Mouse (Mus musculus) liver, embryonic 15.5 days (tissue): ENCODE results near the gene Gps2. TPM values are rescaled to one million over a fixed set of nuclear protein-coding genes. Genes with fewer than 3 reads are reported as not detected.

Experiments
- ATAC-seq: fragments of 200-750 bp; cut with Nextera tagmentation; 2 replicates; pipeline ENCODE4 v1.8.0; 2017; ENCODE audit warnings: moderate number of reproducible peaks, mild to moderate bottlenecking, moderate library complexity; ENCODE audit not compliant: insufficient read depth
- H3K27ac ChIP-seq: fragments of 300-500 bp; sonication (generic); replicated peaks from 2 replicates; pipeline ENCODE4 v1.5.1; 2015; ENCODE audit warnings: mild to moderate bottlenecking, inconsistent platforms
- H3K27me3 ChIP-seq: fragments of 300-500 bp; sonication (generic); 2 replicates; pipeline ENCODE4 v1.6.1; 2015; ENCODE audit warnings: mild to moderate bottlenecking, inconsistent platforms
- H3K36me3 ChIP-seq: fragments of 300-500 bp; sonication (generic); replicated peaks from 2 replicates; pipeline ENCODE4 v1.6.1; 2015; ENCODE audit warnings: moderate library complexity, mild to moderate bottlenecking, inconsistent platforms
- H3K4me1 ChIP-seq: fragments of 300-500 bp; sonication (generic); replicated peaks from 2 replicates; pipeline ENCODE4 v1.6.1; 2015; ENCODE audit warnings: inconsistent platforms
- H3K4me2 ChIP-seq: fragments of 300-500 bp; sonication (generic); 2 replicates; pipeline ENCODE4 v1.6.1; 2015; ENCODE audit warnings: moderate library complexity, mild to moderate bottlenecking, inconsistent platforms
- H3K4me3 ChIP-seq: fragments of 300-500 bp; sonication (generic); replicated peaks from 2 replicates; pipeline ENCODE4 v1.5.1; 2015; ENCODE audit warnings: mild to moderate bottlenecking, inconsistent platforms
- H3K9ac ChIP-seq: fragments of 300-500 bp; sonication (generic); 2 replicates; pipeline ENCODE4 v1.6.1; 2015; ENCODE audit warnings: moderate library complexity, mild to moderate bottlenecking, inconsistent platforms
- H3K9me3 ChIP-seq: fragments of 300-500 bp; sonication (generic); replicated peaks from 2 replicates; pipeline ENCODE4 v1.6.1; 2016; ENCODE audit warnings: inconsistent platforms
- WGBS: fragments of 180-500 bp; shearing (Covaris S2); methylation state at CpG from one replicate; pipeline ENCODE4 v1.1.7; 2015; ENCODE audit warnings: mixed read lengths; ENCODE audit not compliant: insufficient replicate concordance; 5-methylcytosine and 5-hydroxymethylcytosine counted together
- polyA plus RNA-seq: library from polyadenylated mRNA; unstranded; fragments of >200 nt; fragmentation: Nextera tagmentation; extraction: Ambion mirVana; gene quantifications from 2 replicates; pipeline ENCODE4 v1.2.1, GENCODE M21; 2015

Gps2 gene
- polyA plus RNA-seq, 1 experiment from 2014 or later = 90.6 TPM

GRCm38 (mm10) chr11:69886907-69887635 is 26.6 kb upstream of the Gps2 start:
- Histone ChIP-seq H3K9ac (peak overlapping the region; percentile 2), H3K36me3 (0 out of 2 replicates have a peak, but pooled peaks cover 7% of the 10 kb centered on the region), H3K9me3 (no peaks in the 10 kb centered on the region), H3K4me2 (peak overlapping the region; percentile 48), H3K4me3 (no peak overlapping the region), H3K27ac (peak overlapping the region; percentile 69), H3K4me1 (peaks cover 66% of the 10 kb centered on the region), H3K27me3 (no peaks in the 10 kb centered on the region)
- 18% methylated on average over 8 of the region's 8 CpGs for WGBS
- ATAC-seq = peak; percentile 84

- Histone ChIP-seq H3K9me3 (no peaks in the 10 kb centered on the region), H3K27ac (no peak overlapping the region), H3K4me2 (no peak overlapping the region), H3K36me3 (no peaks in the 10 kb centered on the region), H3K4me1 (peaks cover 47% of the 10 kb centered on the region), H3K4me3 (no peak overlapping the region), H3K27me3 (no peaks in the 10 kb centered on the region), H3K9ac (no peak overlapping the region)
- ATAC-seq = no peak
- 36% methylated on average over 4 of the region's 4 CpGs for WGBS
Measured at GRCm38 (mm10) chr11:69891482-69891881, 22.2 kb upstream of the Gps2 start.

DNA sequence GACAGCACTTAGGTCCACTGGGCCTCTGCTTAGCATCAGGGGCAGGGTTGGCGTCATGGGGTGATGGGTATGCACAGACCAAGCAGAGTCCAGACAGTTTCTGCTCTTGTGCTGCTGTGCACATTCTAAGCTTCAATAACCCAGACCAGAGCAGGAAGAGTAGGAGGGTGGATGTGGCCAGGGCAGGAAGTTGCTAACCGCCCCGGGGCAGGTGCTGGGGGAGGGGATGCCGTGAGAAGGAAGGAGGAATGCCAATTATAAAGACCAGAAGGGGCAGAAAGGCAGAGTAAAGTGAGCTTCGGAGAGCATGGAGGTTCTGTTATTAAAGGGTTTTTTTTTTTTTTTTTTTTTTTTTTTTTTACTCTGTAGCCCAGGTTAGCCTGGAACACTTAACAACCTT is 19.0 kb upstream of the Gps2 start:
- Histone ChIP-seq H3K4me3 (0 out of 2 replicates have a peak overlapping the region, but pooled peaks have one; percentile 17), H3K27ac (peak overlapping the region; percentile 66), H3K4me1 (peaks cover 36% of the 10 kb centered on the region), H3K4me2 (no peak overlapping the region), H3K27me3 (peaks cover 18% of the 10 kb centered on the region), H3K9me3 (no peaks in the 10 kb centered on the region), H3K9ac (no peak overlapping the region), H3K36me3 (no peaks in the 10 kb centered on the region)
- no peak for ATAC-seq
- 22% methylated on average over 5 of the region's 5 CpGs for WGBS

GRCm38 (mm10) chr11:69895291-69895690 is 18.4 kb upstream of the Gps2 start, which contains the start of gene Acap1:
Gene Acap1 (minus strand): TSS chr11:69895539.
- Histone ChIP-seq H3K27ac (peak within 1 kb of the TSS; percentile 66), H3K4me1 (peaks cover 40% of the 10 kb centered on the region), H3K36me3 (no peaks in the 10 kb centered on the region), H3K9me3 (no peaks in the 10 kb centered on the region), H3K9ac (peak within 1 kb of the TSS; percentile 11; the same call in 1 of the 2 replicates), H3K4me2 (peak within 1 kb of the TSS; percentile 36; the same call in 1 of the 2 replicates), H3K27me3 (peaks cover 22% of the 10 kb centered on the region), H3K4me3 (peak within 1 kb of the TSS; percentile 35)
- ATAC-seq = peak; percentile 58
- WGBS = 20% methylated on average over 4 of the region's 4 CpGs

- WGBS = 47% methylated on average over 4 of the region's 4 CpGs
- Histone ChIP-seq H3K4me2 (peak overlapping the region; percentile 98), H3K4me1 (peaks cover 54% of the 10 kb centered on the region), H3K36me3 (peaks cover 18% of the 10 kb centered on the region), H3K27me3 (peaks cover 25% of the 10 kb centered on the region), H3K4me3 (no peak overlapping the region), H3K9ac (no peak overlapping the region), H3K27ac (no peak overlapping the region), H3K9me3 (no peaks in the 10 kb centered on the region)
- no peak for ATAC-seq
Measured at GRCm38 (mm10) chr11:69899870-69900269, 13.8 kb upstream of the Gps2 start.

GRCm38 (mm10) chr11:69900471-69901405 is 12.9 kb upstream of the Gps2 start, which contains the start of the genes 2810408A11Rik and Neurl4:
Gene 2810408A11Rik (minus strand): TSS chr11:69900987.
Gene Neurl4 (plus strand): TSS chr11:69901072.
- peak within 1 kb of the TSS; percentile 98 for H3K4me2 ChIP-seq
- H3K9me3 ChIP-seq = no peaks in the 10 kb centered on the region
- peaks cover 27% of the 10 kb centered on the region for H3K36me3 ChIP-seq
- H3K9ac ChIP-seq = peak within 1 kb of the TSS; percentile 94
- peak; percentile 90 for ATAC-seq
- H3K4me1 ChIP-seq = peaks cover 46% of the 10 kb centered on the region
- peak within 1 kb of the TSS; percentile 98 for H3K27ac ChIP-seq
- WGBS = under 1% methylated on average over 38 of the region's 38 CpGs
- H3K4me3 ChIP-seq = peak within 1 kb of the TSS; percentile 90
- H3K27me3 ChIP-seq = peaks cover 25% of the 10 kb centered on the region

- Histone ChIP-seq H3K36me3 (peaks cover 33% of the 10 kb centered on the region), H3K9me3 (no peaks in the 10 kb centered on the region), H3K27me3 (peaks cover 25% of the 10 kb centered on the region), H3K27ac (peak overlapping the region; percentile 98), H3K4me3 (peak overlapping the region; percentile 90), H3K9ac (peak overlapping the region; percentile 94), H3K4me2 (peak overlapping the region; percentile 98), H3K4me1 (peaks cover 45% of the 10 kb centered on the region)
- peak; percentile 67 for ATAC-seq
- WGBS = under 1% methylated on average over 42 of the region's 42 CpGs
Measured at GRCm38 (mm10) chr11:69901406-69901846, 12.3 kb upstream of the Gps2 start.

DNA sequence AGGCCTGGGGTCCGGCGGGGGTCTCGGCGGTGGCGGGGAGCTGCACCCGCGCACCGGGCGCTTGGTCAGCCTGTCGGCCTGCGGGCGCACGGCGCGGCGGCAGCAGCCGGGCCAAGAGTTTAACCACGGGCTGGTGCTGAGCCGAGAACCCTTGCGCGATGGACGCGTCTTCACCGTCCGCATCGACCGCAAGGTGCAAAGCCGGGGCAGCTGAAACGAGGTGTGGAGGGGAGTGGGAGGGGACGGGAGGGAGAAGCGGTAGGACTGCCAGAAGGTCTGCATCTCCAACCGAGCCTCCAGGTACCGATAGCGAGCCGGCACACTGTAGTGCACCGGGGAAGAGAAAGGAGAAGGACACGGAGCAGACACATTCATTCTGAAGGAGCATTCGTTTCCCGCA is 11.7 kb upstream of the Gps2 start:
- peak overlapping the region; percentile 98 for H3K4me2 ChIP-seq
- H3K9ac ChIP-seq = peak overlapping the region; percentile 94
- peaks cover 25% of the 10 kb centered on the region for H3K27me3 ChIP-seq
- peak overlapping the region; percentile 98 for H3K27ac ChIP-seq
- under 1% methylated on average over 39 of the region's 39 CpGs for WGBS
- ATAC-seq = peak; percentile 2; the same call in 1 of the 2 replicates
- H3K4me3 ChIP-seq = peak overlapping the region; percentile 90
- H3K4me1 ChIP-seq = peaks cover 45% of the 10 kb centered on the region
- peaks cover 39% of the 10 kb centered on the region for H3K36me3 ChIP-seq
- H3K9me3 ChIP-seq = no peaks in the 10 kb centered on the region

DNA sequence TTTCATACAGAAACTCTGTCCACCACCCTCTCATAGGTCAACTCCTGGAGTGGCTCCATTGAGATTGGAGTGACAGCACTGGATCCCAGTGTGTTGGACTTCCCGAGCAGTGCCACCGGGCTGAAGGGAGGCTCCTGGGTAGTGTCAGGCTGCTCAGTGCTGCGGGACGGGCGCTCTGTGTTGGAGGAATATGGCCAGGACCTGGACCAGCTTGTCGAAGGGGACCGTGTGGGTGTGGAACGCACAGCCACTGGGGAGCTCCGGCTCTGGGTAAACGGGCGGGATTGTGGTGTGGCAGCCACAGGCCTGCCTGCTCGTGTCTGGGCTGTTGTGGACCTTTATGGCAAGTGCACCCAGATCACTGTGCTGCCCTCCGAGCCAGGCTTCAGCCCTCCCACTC is 10.7 kb upstream of the Gps2 start:
- Histone ChIP-seq H3K4me3 (peak overlapping the region; percentile 90), H3K36me3 (peaks cover 49% of the 10 kb centered on the region), H3K4me1 (peaks cover 45% of the 10 kb centered on the region), H3K9ac (peak overlapping the region; percentile 94), H3K9me3 (no peaks in the 10 kb centered on the region), H3K27me3 (peaks cover 21% of the 10 kb centered on the region), H3K27ac (peak overlapping the region; percentile 98), H3K4me2 (peak overlapping the region; percentile 98)
- WGBS = 71% methylated on average over 13 of the region's 13 CpGs
- ATAC-seq = no peak

DNA sequence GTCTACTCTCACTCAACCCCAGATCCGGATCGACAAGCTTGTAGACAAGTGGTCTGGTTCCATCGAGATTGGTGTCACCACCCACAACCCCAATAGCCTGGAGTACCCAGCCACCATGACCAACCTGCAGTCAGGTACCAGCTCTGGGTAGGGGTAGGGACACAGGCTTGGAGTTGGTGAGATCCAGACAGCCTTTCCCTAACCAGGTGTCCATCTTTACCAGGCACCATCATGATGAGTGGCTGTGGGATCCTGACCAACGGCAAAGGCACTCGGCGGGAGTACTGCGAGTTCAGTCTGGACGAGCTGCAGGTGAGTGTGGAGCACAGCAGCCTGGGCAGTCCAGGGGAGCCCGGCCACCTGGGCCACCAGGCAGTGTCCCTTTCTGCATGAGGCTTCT is 9.4 kb upstream of the Gps2 start:
- Histone ChIP-seq H3K9ac (no peak overlapping the region), H3K4me2 (no peak overlapping the region), H3K4me1 (peaks cover 38% of the 10 kb centered on the region), H3K9me3 (no peaks in the 10 kb centered on the region), H3K36me3 (peaks cover 62% of the 10 kb centered on the region), H3K4me3 (no peak overlapping the region; the same call in 1 of the 2 replicates), H3K27me3 (peaks cover 11% of the 10 kb centered on the region), H3K27ac (no peak overlapping the region)
- ATAC-seq = no peak
- WGBS = 85% methylated on average over 9 of the region's 9 CpGs
